Mouse (Mus musculus): ENCODE results near the gene Cst7.

DNA sequence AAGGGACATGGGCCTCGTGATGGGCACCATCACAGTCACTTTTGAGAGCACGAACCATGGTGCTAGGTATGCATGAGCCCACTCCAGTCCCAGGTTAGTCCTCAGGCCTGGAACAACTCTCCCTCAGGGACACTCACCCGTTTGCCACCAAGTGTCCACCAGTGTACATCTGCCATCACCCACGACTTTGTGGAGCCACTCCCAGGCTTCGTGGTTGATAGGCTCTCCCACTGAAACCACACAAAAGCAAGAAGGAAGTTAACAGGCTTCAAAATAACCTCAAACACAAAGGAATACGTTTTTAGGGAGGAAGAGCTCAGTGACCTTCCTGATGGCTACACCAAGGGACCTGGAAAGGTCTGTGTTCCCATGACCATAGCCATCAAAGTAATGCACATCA lies 56.9 kb downstream of the Cst7 start:
- TF ChIP-seq CTCF (IDR thresholded peaks at IDR 0.05; ENCODE audit: borderline replicate concordance, control insufficient read depth, extremely low read depth, insufficient read depth, low read length, poor library complexity) (no peak), POLR2A (IDR thresholded peaks at IDR 0.05; ENCODE audit: control insufficient read depth, extremely low read depth, insufficient read depth, low read length, poor library complexity) (no peak)
